Comparison of ENCODE assay signal across 9 mouse cellular contexts in the genomic region with DNA sequence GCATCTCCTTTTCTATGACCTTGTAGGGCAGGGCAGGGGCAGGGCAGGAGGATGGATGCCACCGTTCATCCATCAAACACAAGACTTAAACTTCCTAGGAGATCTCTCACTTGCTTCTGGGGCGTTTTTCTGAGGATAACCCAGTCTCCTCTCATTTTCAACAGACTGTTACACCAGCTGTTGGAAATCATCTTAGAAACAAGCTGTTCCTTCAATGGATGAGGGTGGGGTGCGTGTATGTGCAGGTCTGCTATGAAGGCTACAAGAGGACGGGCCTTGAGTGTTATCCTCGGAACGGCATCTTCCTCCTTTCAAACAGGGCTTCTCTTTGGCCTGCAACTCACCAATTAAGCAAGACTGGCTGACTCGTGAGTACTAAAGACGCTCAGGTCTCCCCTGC. TPM values are rescaled to one million over a fixed set of nuclear protein-coding genes. Genes with fewer than 3 reads are reported as not detected.
A peak's percentile ranks its signal among the peaks of the same experiment; 100 is the strongest.
DNase-seq lines count a peak whose midpoint lies in the region; ATAC-seq and TF ChIP-seq lines count a peak whose summit lies in the region.
"Had no signal": no experiment of that assay in that cellular context is flagged by ENCODE, and none has a peak within 500 bp of the region (broad histone marks: within the 10 kb centered on the region; RNA-seq: fewer than 3 reads in every experiment).

No protein-coding gene starts in this region.

- H3K27me3 ChIP-seq in heart, embryonic 14.5 days (ENCODE audit: control insufficient read depth, insufficient read depth, low read length): no peaks in the 10 kb centered on the region
- no peaks in the 10 kb centered on the region for H3K27me3 ChIP-seq in testis, adult 2 months (ENCODE audit: control insufficient read depth, insufficient read depth, low read length)
- no peaks in the 10 kb centered on the region for H3K27me3 ChIP-seq in limb, embryonic 14.5 days (ENCODE audit: control insufficient read depth, insufficient read depth, low read length)
- H3K27me3 ChIP-seq in stomach, embryonic 16.5 days (ENCODE audit: control insufficient read depth, insufficient read depth, low read length): no peaks in the 10 kb centered on the region

- WGBS in heart, embryonic 14.5 days: 86% methylated on average over 8 of the region's 8 CpGs
- WGBS in limb, embryonic 14.5 days: 78% methylated on average over 8 of the region's 8 CpGs
- WGBS in stomach, embryonic 16.5 days: 64% methylated on average over 8 of the region's 8 CpGs

- no peak overlapping the region for H3K9ac ChIP-seq in heart, embryonic 14.5 days (ENCODE audit: low read length)
- 0 out of 2 replicates have a peak overlapping the region, but pooled peaks have one; percentile 16 for H3K9ac ChIP-seq in limb, embryonic 14.5 days (ENCODE audit: low read depth, low read length, severe bottlenecking)
- H3K9ac ChIP-seq in stomach, embryonic 16.5 days (ENCODE audit: low read length): no peak overlapping the region

- H3K9me3 ChIP-seq in heart, embryonic 14.5 days (ENCODE audit: control insufficient read depth, low read length): no peaks in the 10 kb centered on the region
- H3K9me3 ChIP-seq in limb, embryonic 14.5 days (ENCODE audit: control insufficient read depth, low read length): no peaks in the 10 kb centered on the region
- H3K9me3 ChIP-seq in stomach, embryonic 16.5 days (replicated peaks; ENCODE audit: control insufficient read depth, low read length): no peaks in the 10 kb centered on the region

- H3K4me1 ChIP-seq in heart, embryonic 14.5 days (ENCODE audit: control insufficient read depth in 2 of 2, insufficient read depth in 2 of 2, low read length in 2 of 2): peaks cover 31 to 47% of the 10 kb centered on the region in 2 experiments
- no peaks in the 10 kb centered on the region; the same call in 1 of the 2 replicates for H3K4me1 ChIP-seq in testis, adult 2 months (ENCODE audit: control insufficient read depth, insufficient read depth, low read length)
- H3K4me1 ChIP-seq in limb, embryonic 14.5 days (ENCODE audit: control insufficient read depth, insufficient read depth, low read length): peaks cover 25% of the 10 kb centered on the region
- peaks cover 46% of the 10 kb centered on the region for H3K4me1 ChIP-seq in stomach, embryonic 16.5 days (ENCODE audit: control insufficient read depth, insufficient read depth, low read length)

- H3K4me2 ChIP-seq in heart, embryonic 14.5 days (ENCODE audit: low read length): no peak overlapping the region
- no peak overlapping the region for H3K4me2 ChIP-seq in limb, embryonic 14.5 days (replicated peaks; ENCODE audit: low read depth, low read length, severe bottlenecking)
- H3K4me2 ChIP-seq in stomach, embryonic 16.5 days (ENCODE audit: low read depth, low read length): no peak overlapping the region

- no peak for TF ChIP-seq POLR2A in testis, adult 2 months (IDR thresholded peaks at IDR 0.05; ENCODE audit: control insufficient read depth, low read depth, low read length)
- TF ChIP-seq POLR2A in limb, embryonic 14.5 days (IDR thresholded peaks at IDR 0.05; ENCODE audit: borderline replicate concordance, extremely low read depth, insufficient read depth, insufficient read length): no peak

- DNase-seq in heart, adult 18-20 months: no peak
- no peak for DNase-seq in testis, postnatal 10 days (ENCODE audit: low spot score)
- DNase-seq in limb, embryonic 14.5 days (ENCODE audit: low spot score): no peak
- DNase-seq in layer of hippocampus, adult 18-20 months (ENCODE audit: low spot score in 2 of 2): no peak
- DNase-seq in cerebellum, adult 9-11 months: no peak
- DNase-seq: right cerebral cortex, postnatal 25 days had no signal

- no peak for ATAC-seq in heart, embryonic 14.5 days (ENCODE audit: insufficient number of reproducible peaks, insufficient read depth, low FRiP score, low read depth)
- ATAC-seq in limb, embryonic 14.5 days (ENCODE audit: low FRiP score, low read depth): no peak
- ATAC-seq in stomach, embryonic 16.5 days (ENCODE audit: insufficient read depth, low FRiP score): no peak

- peak overlapping the region; percentile 58 to 59; a peak in 3 of 4 replicates for H3K27ac ChIP-seq in heart, embryonic 14.5 days (replicated peaks in 1 of 2; ENCODE audit: control insufficient read depth in 1 of 2, insufficient read depth in 1 of 2, low read depth in 2 of 2, low read length in 2 of 2)
- H3K27ac ChIP-seq in testis, adult 2 months (ENCODE audit: control insufficient read depth, insufficient read depth, low read depth, low read length): peak overlapping the region; percentile 59
- H3K27ac ChIP-seq in limb, embryonic 14.5 days (replicated peaks; ENCODE audit: low read depth, low read length): peak overlapping the region; percentile 55; the same call in 1 of the 2 replicates
- H3K27ac ChIP-seq in stomach, embryonic 16.5 days (ENCODE audit: low read length): peak overlapping the region; percentile 62

- H3K4me3 ChIP-seq in heart, embryonic 14.5 days (ENCODE audit: control insufficient read depth in 1 of 2, insufficient read depth in 1 of 2, low read depth in 1 of 2, low read length in 2 of 2): no peak overlapping the region
- H3K4me3 ChIP-seq in testis, adult 2 months (ENCODE audit: control insufficient read depth, low read depth, low read length): no peak overlapping the region
- H3K4me3 ChIP-seq in limb, embryonic 14.5 days (replicated peaks; ENCODE audit: low read length): no peak overlapping the region
- H3K4me3 ChIP-seq in stomach, embryonic 16.5 days (replicated peaks; ENCODE audit: low read length): no peak overlapping the region

- TF ChIP-seq CTCF in testis, adult 2 months (IDR thresholded peaks at IDR 0.05; ENCODE audit: control insufficient read depth, insufficient read depth, insufficient replicate concordance, low read depth, low read length): no peak

- H3K36me3 ChIP-seq in heart, embryonic 14.5 days (ENCODE audit: control insufficient read depth, insufficient read depth, low read length): peaks cover 12% of the 10 kb centered on the region
- H3K36me3 ChIP-seq in testis, adult 2 months (ENCODE audit: control insufficient read depth, insufficient read depth, low read length): peaks cover 2% of the 10 kb centered on the region
- peaks cover 8% of the 10 kb centered on the region; the same call in 1 of the 2 replicates for H3K36me3 ChIP-seq in limb, embryonic 14.5 days (ENCODE audit: control insufficient read depth, insufficient read depth, low read length)
- H3K36me3 ChIP-seq in stomach, embryonic 16.5 days (ENCODE audit: control insufficient read depth, insufficient read depth, low read length): no peaks in the 10 kb centered on the region

RNA-seq across cellular contexts. Expression of a gene that starts 34.5 kb away (rescaled TPM):
- 21.0 and 24.2 TPM in 2 replicates for polyA plus RNA-seq in heart, embryonic 14.5 days (2014; fragmentation: Nextera tagmentation; extraction: Ambion mirVana)
- total RNA-seq in heart, adult 18-20 months (2021): 10 to 100 TPM; 12.0 to 13.6 TPM
- polyA plus RNA-seq in testis, adult 2 months (2012; rRNA removed): 5.4 and 5.8 TPM in 2 replicates
- polyA plus RNA-seq in limb, embryonic 14.5 days (2012; rRNA removed): 21.8 and 23.6 TPM in 2 replicates
- 23.2 and 24.5 TPM in 2 replicates for polyA plus RNA-seq in limb, embryonic 14.5 days (2014; fragmentation: Nextera tagmentation; extraction: Ambion mirVana)
- polyA plus RNA-seq in stomach, embryonic 16.5 days (2015; fragmentation: Nextera tagmentation; extraction: Ambion mirVana): 7.0 and 7.5 TPM in 2 replicates
- 10 to 100 TPM; 43.7 to 44.5 TPM for total RNA-seq in layer of hippocampus, adult 18-20 months (2021)
